Mouse (Mus musculus): ENCODE measurements around the gene Pramel3. TPM values are rescaled to one million over a fixed set of nuclear protein-coding genes. Genes with fewer than 3 reads are reported as not detected.
"Not testable (repeated sequence)": the region's sequence is repeated elsewhere in the genome, so short reads cannot be mapped to it uniquely, and the experiment has no call there.

The Pramel3 gene
- not detected in 2 replicates for total RNA-seq (2014; rRNA removed)
- not detected in 2 replicates for polyA plus RNA-seq (2015; fragmentation: Nextera tagmentation; extraction: Ambion mirVana)

- H3K4me2 ChIP-seq (ENCODE audit: low read depth, low read length); H3K27ac ChIP-seq; H3K4me3 ChIP-seq (ENCODE audit: low read length); H3K9ac ChIP-seq (replicated peaks; ENCODE audit: low read length); H3K36me3 ChIP-seq (ENCODE audit: insufficient read depth, low read length); H3K4me1 ChIP-seq (ENCODE audit: insufficient read depth, low read length); ATAC-seq; H3K9me3 ChIP-seq (ENCODE audit: low read length); H3K27me3 ChIP-seq (ENCODE audit: insufficient read depth, low read length); DNase-seq (ENCODE audit: low spot score): not testable (repeated sequence)
- WGBS: 94% methylated on average over 14 of the region's 14 CpGs
These were observed at the start of gene Pramel3 for GRCm38 (mm10) chrX:135302007-135302406. Gene Pramel3 (plus strand): TSS chrX:135302307.

GRCm38 (mm10) chrX:135360685-135361084 lies 58.6 kb downstream of the Pramel3 start:
- WGBS: 33% methylated on average over 2 of the region's 6 CpGs
- not testable (repeated sequence) for H3K36me3 ChIP-seq (ENCODE audit: insufficient read depth, low read length); H3K9me3 ChIP-seq (ENCODE audit: low read length); DNase-seq (ENCODE audit: low spot score); H3K27ac ChIP-seq; H3K4me2 ChIP-seq (ENCODE audit: low read depth, low read length); H3K9ac ChIP-seq (replicated peaks; ENCODE audit: low read length); H3K4me1 ChIP-seq (ENCODE audit: insufficient read depth, low read length); H3K27me3 ChIP-seq (ENCODE audit: insufficient read depth, low read length); ATAC-seq; H3K4me3 ChIP-seq (ENCODE audit: low read length)

GRCm38 (mm10) chrX:135361943-135362342 lies 59.8 kb downstream of the Pramel3 start:
- H3K4me1 ChIP-seq (ENCODE audit: insufficient read depth, low read length); H3K27me3 ChIP-seq (ENCODE audit: insufficient read depth, low read length); H3K9ac ChIP-seq (replicated peaks; ENCODE audit: low read length); DNase-seq (ENCODE audit: low spot score); H3K4me3 ChIP-seq (ENCODE audit: low read length); H3K4me2 ChIP-seq (ENCODE audit: low read depth, low read length); H3K36me3 ChIP-seq (ENCODE audit: insufficient read depth, low read length); ATAC-seq; H3K27ac ChIP-seq; H3K9me3 ChIP-seq (ENCODE audit: low read length): not testable (repeated sequence)
- no CpG with 5 or more reads among the region's 4 CpGs for WGBS

Other genes with a start within 250 kb of the Pramel3 start
- gene Gm15023, start 124.7 kb upstream of the Pramel3 start, total RNA-seq (2014; rRNA removed): not detected in 2 replicates
- gene Gm15023, start 124.7 kb upstream of the Pramel3 start, polyA plus RNA-seq (2015; fragmentation: Nextera tagmentation; extraction: Ambion mirVana): not detected in 2 replicates
- 7.0 and 8.8 TPM in 2 replicates for gene Tceal6, start 91.6 kb upstream of the Pramel3 start, total RNA-seq (2014; rRNA removed)
- gene Tceal6, start 91.6 kb upstream of the Pramel3 start, polyA plus RNA-seq (2015; fragmentation: Nextera tagmentation; extraction: Ambion mirVana): 51.2 and 53.4 TPM in 2 replicates
- not detected in 2 replicates for gene Gm5128, start 71.0 kb downstream of the Pramel3 start, total RNA-seq (2014; rRNA removed)
- gene Gm5128, start 71.0 kb downstream of the Pramel3 start, polyA plus RNA-seq (2015; fragmentation: Nextera tagmentation; extraction: Ambion mirVana): 0.09 TPM in 1 of 2 replicates, not detected in the other
- gene Gm7903, start 131.5 kb downstream of the Pramel3 start, total RNA-seq (2014; rRNA removed): 0.10 and 0.29 TPM in 2 replicates
- not detected in 2 replicates for gene Gm7903, start 131.5 kb downstream of the Pramel3 start, polyA plus RNA-seq (2015; fragmentation: Nextera tagmentation; extraction: Ambion mirVana)
- not detected in 2 replicates for gene AV320801, start 192.3 kb downstream of the Pramel3 start, total RNA-seq (2014; rRNA removed)
- not detected in 2 replicates for gene AV320801, start 192.3 kb downstream of the Pramel3 start, polyA plus RNA-seq (2015; fragmentation: Nextera tagmentation; extraction: Ambion mirVana)

All from hindbrain, postnatal 0 days (tissue).